Mouse (Mus musculus) spleen, adult 12 weeks (tissue): ENCODE results near the gene Elf3.
"Not testable (repeated sequence)": the region's sequence is repeated elsewhere in the genome, so short reads cannot be mapped to it uniquely, and the experiment has no call there.

Experiments
- DNase-seq: peaks from one replicate; pipeline ENCODE4 v3.0.0; 2022; ENCODE audit warnings: low spot score

Elf3 gene

GRCm38 (mm10) chr1:135258380-135259127 is at the start of gene Elf3:
Gene Elf3, minus strand, starts transcription at chr1:135258568.
- no peak for DNase-seq

- DNase-seq, result no peak
Measured at GRCm38 (mm10) chr1:135290908-135291307, 32.5 kb upstream of the Elf3 start.

GRCm38 (mm10) chr1:135286311-135286710 is 27.9 kb upstream of the Elf3 start:
- no peak for DNase-seq

- DNase-seq, result peak; percentile 10
Measured at GRCm38 (mm10) chr1:135283826-135284291, 25.5 kb upstream of the Elf3 start, which contains the start of gene Rnpep. Gene Rnpep, minus strand, starts transcription at chr1:135284084.

DNA sequence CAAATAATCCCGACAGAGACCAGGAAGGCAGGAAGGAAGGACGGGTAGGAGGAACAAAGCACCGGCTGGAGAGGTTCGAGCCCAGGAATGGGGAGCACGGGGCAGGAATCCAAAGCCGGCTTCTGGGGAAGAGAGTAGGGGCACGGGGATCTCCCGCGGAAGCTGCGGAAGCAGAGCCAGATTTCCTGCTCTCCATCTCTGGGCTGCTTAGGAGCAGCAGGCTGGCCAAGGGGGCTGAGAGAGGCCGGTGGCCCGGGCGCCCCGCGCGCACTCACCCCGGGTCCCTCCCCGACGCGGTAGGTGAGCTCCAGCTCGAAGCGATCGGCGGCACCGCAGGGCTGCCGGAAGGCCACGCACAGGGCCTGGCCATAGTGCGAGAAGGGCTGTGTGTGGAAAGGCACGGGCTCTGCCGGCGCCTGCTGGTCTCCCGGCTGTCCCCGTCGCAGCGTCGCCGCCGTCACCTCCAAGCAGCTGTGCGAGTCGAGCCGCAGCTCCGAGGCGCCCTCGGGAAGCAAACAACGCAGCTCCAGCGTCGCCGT is 25.0 kb upstream of the Elf3 start:
- no peak for DNase-seq

GRCm38 (mm10) chr1:135282536-135283286 is 24.3 kb upstream of the Elf3 start:
- no peak for DNase-seq

DNA sequence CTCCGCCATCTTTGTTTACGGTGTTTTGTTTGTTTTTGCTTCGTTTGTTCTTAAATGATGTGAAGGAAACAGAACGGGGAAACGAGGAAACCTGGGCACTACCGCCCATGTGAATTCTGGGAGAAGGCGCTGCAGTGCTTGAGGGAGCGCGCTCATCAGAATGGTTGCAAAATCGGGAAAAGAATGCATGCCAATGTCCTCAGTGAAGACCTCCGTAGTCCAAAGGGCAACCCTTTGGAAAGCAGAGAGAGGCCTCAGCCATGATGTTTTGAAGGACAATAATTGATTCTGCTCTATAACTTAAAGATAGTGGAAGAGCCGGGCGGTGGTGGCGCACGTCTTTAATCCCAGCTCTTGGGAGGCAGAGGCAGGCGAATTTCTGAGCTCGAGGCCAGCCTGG is 23.5 kb upstream of the Elf3 start:
- DNase-seq, result no peak

- DNase-seq, result no peak
Measured at GRCm38 (mm10) chr1:135280646-135281045, 22.3 kb upstream of the Elf3 start.

DNA sequence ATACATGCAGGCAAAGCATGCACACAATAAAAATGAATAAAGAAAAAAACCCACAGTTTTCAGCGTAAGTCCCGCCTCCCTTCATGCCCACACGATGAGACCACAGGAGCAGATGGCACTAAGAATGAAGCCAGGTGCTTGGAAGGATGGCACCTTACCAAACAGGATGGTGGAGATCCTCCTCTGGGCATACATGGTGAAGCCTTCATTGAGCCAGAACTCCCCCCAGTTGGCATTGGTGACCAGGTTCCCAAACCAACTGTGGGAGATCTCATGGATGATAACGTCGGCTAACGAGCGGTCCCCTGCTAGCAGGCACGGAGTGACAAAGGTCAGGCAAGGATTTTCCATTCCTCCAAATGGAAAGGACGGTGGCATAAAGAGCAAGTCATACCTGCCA is 13.0 kb upstream of the Elf3 start:
- DNase-seq, result no peak

DNA sequence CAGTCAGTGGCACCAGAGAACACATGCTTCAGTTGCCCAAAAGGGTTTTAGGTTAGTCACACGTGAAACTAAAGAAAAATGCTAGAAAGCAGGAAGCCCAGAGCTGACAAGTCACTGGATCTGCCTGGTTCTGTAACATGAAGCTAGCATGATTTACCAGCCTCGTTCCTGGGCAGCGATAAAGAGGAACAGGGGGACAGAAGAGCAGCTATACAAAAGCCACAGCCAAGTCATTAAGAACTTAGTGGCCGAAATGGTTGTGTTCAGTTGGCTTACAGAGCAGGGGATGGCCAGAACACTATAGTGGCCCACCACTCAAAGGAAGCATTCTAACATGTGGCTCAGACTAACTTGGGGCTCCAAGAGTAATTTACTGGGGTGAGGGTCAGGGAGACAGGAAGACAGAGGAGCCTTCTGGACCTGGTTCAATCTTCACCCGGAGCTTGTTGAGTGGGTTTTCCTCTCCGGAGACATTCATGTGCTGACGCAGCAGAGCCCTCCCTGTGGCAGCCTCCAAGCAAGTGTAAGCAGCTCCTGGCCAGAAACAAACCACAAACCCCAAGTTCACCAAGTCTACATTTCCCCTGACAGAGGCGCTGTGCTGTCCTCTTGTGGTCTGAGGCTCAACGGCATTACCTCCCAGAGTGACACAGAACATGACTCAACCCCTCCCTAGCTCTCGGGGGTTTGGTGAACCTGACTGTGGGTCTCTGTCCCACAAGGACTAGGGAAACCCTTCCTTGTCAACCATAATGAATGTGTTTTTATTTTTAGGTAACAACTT is 9.5 kb upstream of the Elf3 start:
- no peak for DNase-seq

GRCm38 (mm10) chr1:135265834-135266233 is 7.5 kb upstream of the Elf3 start:
- no peak for DNase-seq

- no peak for DNase-seq
Measured at GRCm38 (mm10) chr1:135263316-135263715, 4.9 kb upstream of the Elf3 start.

- no peak for DNase-seq
Measured at GRCm38 (mm10) chr1:135262329-135262728, 4.0 kb upstream of the Elf3 start.

DNA sequence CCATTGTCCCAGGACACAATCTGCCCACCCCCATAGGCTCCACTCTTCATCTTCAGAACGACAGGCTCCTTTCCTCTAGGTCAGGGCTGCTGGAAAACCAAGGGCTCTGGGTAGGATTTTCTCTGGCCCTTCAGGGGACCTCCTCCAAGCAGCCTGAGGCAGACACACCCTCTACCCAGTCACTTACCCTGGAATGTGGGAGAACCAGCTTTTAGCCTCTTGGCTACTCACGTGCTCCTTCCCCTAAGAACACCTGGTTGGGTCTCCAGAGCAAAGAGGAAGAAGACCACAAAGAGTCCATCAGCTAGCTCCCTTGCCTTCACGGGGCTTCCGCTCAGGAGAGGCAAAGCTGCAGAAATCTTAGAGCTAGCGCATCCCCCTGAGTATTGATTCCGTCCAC is 2.6 kb upstream of the Elf3 start:
- no peak for DNase-seq

DNA sequence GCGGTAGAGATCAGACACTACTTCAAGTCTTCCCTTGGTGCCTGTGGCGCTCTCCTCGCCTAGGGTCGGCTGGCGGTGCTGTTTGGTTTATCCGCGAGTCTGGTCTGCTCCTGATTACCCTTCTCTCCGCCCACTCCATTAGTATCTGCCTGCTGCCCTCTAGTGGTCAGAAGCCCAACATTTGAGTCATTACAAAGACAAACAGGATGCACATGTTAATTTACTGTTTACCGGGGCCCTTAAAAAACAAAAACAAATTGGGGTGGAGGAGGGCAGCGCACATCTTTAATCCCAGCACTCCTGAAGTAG is 714 bp upstream of the Elf3 start:
- DNase-seq, result peak; percentile 67

DNA sequence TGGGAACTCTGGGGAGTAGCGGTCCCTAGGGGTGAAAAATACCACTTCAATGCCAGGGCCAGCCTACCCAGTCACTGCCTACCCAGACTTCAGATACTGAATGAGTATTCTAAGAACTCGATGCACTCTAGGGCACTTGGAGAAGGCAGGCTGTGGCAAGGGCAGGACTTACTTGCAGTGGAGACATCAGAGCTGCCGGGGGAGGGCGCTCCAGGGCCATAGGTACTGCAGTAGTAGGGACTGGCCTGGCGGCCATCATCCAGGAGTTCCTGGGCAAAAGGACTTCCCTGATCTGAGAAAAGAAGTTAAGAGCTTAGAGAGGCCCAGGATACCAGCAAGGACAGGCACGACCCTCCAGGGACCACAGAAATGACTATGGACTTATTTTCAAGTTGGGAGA is 2.1 kb downstream of the Elf3 start:
- no peak for DNase-seq

GRCm38 (mm10) chr1:135252854-135253253 is 5.5 kb downstream of the Elf3 start:
- no peak for DNase-seq

- no peak for DNase-seq
Measured at GRCm38 (mm10) chr1:135251405-135251804, 7.0 kb downstream of the Elf3 start.

DNA sequence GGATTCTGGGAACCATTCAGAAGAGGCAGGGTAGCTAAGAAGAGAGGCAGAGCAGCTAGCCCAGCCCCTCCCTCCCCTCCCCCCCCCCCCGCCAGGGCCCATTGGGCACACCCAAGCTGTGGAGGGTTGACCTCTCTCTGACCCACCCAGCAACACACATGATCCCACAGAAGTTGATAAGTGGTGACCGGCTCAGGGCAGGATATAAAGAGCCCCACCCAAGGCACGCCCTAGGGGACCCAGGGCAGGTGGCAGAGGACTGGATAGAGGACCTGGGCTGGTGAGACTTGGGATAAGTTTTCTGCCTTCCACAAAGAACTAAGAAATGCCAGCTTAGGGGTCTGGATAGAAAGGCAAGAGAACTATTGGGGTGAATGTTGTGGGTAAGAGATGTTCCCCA is 7.7 kb downstream of the Elf3 start:
- peak; percentile 12 for DNase-seq

- DNase-seq, result no peak
Measured at GRCm38 (mm10) chr1:135248434-135248850, 9.9 kb downstream of the Elf3 start.

DNA sequence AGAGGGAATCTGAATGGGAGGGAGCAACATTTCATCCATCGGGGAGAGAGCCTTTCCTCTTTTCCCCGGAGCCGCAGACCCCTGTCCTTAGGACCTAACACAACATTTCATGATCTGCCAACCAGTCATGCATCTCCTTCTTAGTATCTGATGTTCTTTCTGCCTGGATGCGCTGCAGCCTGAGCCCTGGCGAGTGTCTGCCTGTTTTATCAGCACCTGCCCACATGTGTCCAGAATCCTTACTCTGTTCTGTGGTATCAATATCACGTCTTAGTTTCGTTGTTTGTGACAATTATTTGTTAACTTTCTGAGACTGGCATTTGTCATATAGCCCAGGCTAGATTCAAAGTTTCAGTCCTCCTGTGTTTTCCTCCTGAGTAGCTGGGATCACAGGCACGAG is 14.4 kb downstream of the Elf3 start:
- DNase-seq, result no peak

DNA sequence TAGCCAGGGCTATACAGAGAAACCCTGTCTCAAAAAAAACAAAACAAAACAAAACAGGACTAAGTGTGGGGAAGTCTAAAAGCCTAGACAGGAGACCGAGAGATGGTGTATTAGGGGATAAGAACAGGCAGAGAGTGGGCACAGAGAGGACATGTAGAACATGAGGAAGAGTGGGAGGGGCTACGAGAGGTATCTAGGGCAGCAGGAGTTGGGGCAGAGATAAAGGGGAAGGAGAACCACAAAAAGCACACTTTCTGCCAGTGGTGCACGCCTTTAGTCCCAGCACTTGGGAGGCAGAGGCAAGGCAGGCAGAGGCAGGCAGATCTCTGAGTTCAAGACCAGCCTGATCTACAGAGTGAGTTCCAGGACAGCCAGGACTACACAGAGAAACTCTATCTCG is 18.2 kb downstream of the Elf3 start:
- DNase-seq, result not testable (repeated sequence)
